Mouse (Mus musculus): ENCODE results near the gene Chpt1.

DNA sequence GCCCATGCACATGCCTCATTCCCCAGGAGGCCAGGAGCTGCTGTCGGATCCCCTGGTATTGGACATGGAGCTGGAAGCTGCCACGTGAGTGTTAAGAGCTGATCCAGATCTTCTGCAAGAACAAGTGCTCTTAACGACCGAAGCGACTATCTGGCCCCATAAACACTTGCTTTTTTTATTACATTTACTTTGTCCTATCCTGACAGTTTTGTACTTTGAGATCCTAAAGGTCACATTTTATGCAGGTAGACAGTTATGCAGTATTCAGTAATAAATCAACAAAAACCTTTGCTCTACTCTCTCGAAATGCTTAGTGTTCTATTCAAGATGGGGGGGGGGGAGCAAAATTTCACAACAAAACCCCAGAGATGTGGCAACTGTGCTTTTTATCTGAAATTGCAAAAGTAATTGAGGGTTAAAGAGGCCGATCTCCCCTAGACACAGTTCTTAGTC lies 3.8 kb upstream of the Chpt1 start:
- TF ChIP-seq GATA1 (IDR thresholded peaks at IDR 0.05; ENCODE audit: borderline replicate concordance, low read length) (no peak), FLI1 (IDR thresholded peaks at IDR 0.05; ENCODE audit: low read length) (no peak)
